24 mouse cellular contexts compared by ENCODE assay signal in genomic region chr6:141614017-141614416, GRCm38 (mm10). TPM values are rescaled to one million over a fixed set of nuclear protein-coding genes. Genes with fewer than 3 reads are reported as not detected.
DNase-seq lines count a peak whose midpoint lies in the region; ATAC-seq and TF ChIP-seq lines count a peak whose summit lies in the region.
"Had no signal": no experiment of that assay in that cellular context is flagged by ENCODE, and none has a peak within 500 bp of the region (broad histone marks: within the 10 kb centered on the region; RNA-seq: fewer than 3 reads in every experiment).

No protein-coding gene starts in this region.

- H3K27ac ChIP-seq in liver, adult 2 months (replicated peaks; ENCODE audit: insufficient read depth, low read depth, low read length) = peak overlapping the region; percentile 54
- H3K27ac ChIP-seq in liver, embryonic 11.5 days (ENCODE audit: low read depth, low read length) = no peak overlapping the region
- peak overlapping the region; percentile 83 for H3K27ac ChIP-seq in liver, postnatal 0 days (ENCODE audit: low read depth)
- H3K27ac ChIP-seq in brown adipose tissue, adult 24 weeks (replicated peaks; ENCODE audit: low read depth, low read length) = peak overlapping the region; percentile 39; the same call in 1 of the 2 replicates
- no peak overlapping the region for H3K27ac ChIP-seq in forebrain, embryonic 10.5 days

- no peak for TF ChIP-seq CTCF in liver, adult 2 months (IDR thresholded peaks at IDR 0.05; ENCODE audit: low read depth, low read length)
- no peak for TF ChIP-seq CTCF in liver, postnatal 0 days (IDR thresholded peaks at IDR 0.05; ENCODE audit: low read depth)

- no peak overlapping the region for H3K4me3 ChIP-seq in liver, adult 2 months (ENCODE audit: insufficient read depth, low read depth, low read length)
- H3K4me3 ChIP-seq in liver, embryonic 11.5 days (ENCODE audit: low read depth, low read length) = no peak overlapping the region
- H3K4me3 ChIP-seq in liver, postnatal 0 days (ENCODE audit: low read depth, low read length) = no peak overlapping the region
- no peak overlapping the region for H3K4me3 ChIP-seq in brown adipose tissue, adult 24 weeks (ENCODE audit: insufficient read depth, low read depth, low read length)
- no peak overlapping the region for H3K4me3 ChIP-seq in forebrain, embryonic 10.5 days

- H3K9ac ChIP-seq in liver, adult 2 months (ENCODE audit: low read depth, low read length) = no peak overlapping the region
- H3K9ac ChIP-seq in liver, embryonic 11.5 days (ENCODE audit: low read depth, low read length) = no peak overlapping the region
- H3K9ac ChIP-seq in liver, postnatal 0 days (replicated peaks) = no peak overlapping the region

- no peaks in the 10 kb centered on the region for H3K36me3 ChIP-seq in liver, adult 2 months (ENCODE audit: control insufficient read depth, insufficient read depth, low read length)
- H3K36me3 ChIP-seq in liver, embryonic 11.5 days (ENCODE audit: control insufficient read depth, insufficient read depth, low read length) = no peaks in the 10 kb centered on the region
- no peaks in the 10 kb centered on the region for H3K36me3 ChIP-seq in liver, postnatal 0 days (replicated peaks; ENCODE audit: insufficient read depth, low read length)
- H3K36me3 ChIP-seq in forebrain, embryonic 10.5 days (replicated peaks) = no peaks in the 10 kb centered on the region
- H3K36me3 ChIP-seq: G1E had no signal

- no peak for ATAC-seq in liver, embryonic 11.5 days (replicated peaks; ENCODE audit: low FRiP score)
- 0 out of 2 replicates have a peak, but pooled peaks have one; percentile 16 for ATAC-seq in liver, postnatal 0 days
- ATAC-seq: activated CD4-positive, CD25-positive, alpha-beta regulatory T cell, adult 4 months; CD4-positive, CD25-positive, alpha-beta regulatory T cell, adult 4 months; Patski had no signal

- H3K27me3 ChIP-seq in liver, adult 2 months (ENCODE audit: control insufficient read depth, insufficient read depth, low read length) = no peaks in the 10 kb centered on the region
- no peaks in the 10 kb centered on the region for H3K27me3 ChIP-seq in liver, embryonic 11.5 days (replicated peaks; ENCODE audit: control insufficient read depth, insufficient read depth, low read length)
- no peaks in the 10 kb centered on the region for H3K27me3 ChIP-seq in liver, postnatal 0 days (ENCODE audit: insufficient read depth, low read length)
- H3K27me3 ChIP-seq in forebrain, embryonic 10.5 days (ENCODE audit: poor library complexity, severe bottlenecking) = no peaks in the 10 kb centered on the region
- H3K27me3 ChIP-seq: CH12.LX, Patski had no signal

- TF ChIP-seq EP300 in liver, postnatal 0 days (IDR thresholded peaks at IDR 0.05; ENCODE audit: low read depth) = peak; percentile 59

- H3K9me3 ChIP-seq in liver, embryonic 11.5 days (ENCODE audit: control insufficient read depth, low read length) = no peaks in the 10 kb centered on the region
- no peaks in the 10 kb centered on the region for H3K9me3 ChIP-seq in liver, postnatal 0 days (ENCODE audit: low read length)
- no peaks in the 10 kb centered on the region for H3K9me3 ChIP-seq in forebrain, embryonic 10.5 days

- DNase-seq in liver, adult 2 months (ENCODE audit: extremely low read depth, low read depth, low spot score) = peak; percentile 97
- no peak for DNase-seq in liver, embryonic 11.5 days (ENCODE audit: low spot score)
- DNase-seq in liver, postnatal 0 days = no peak
- DNase-seq in liver = no peak
- no peak for DNase-seq in forebrain, embryonic 10.5 days (ENCODE audit: extremely low spot score, low spot score)
- DNase-seq: adrenal gland, adult 2 months; adrenal gland, adult 8-10 months; adrenal gland, postnatal 10 days; adrenal gland, postnatal 14 days; adrenal gland, postnatal 25 days; adrenal gland, postnatal 36 days; B cell, adult 2 months; cerebellum, adult 11 months; cerebellum, adult 11-12 months; cerebellum, adult 18-20 months; cerebellum, adult 2 months had no signal

- H3K79me2 ChIP-seq in liver, adult 2 months (ENCODE audit: control insufficient read depth, insufficient read depth, low read length) = peaks cover 3% of the 10 kb centered on the region; the same call in 1 of the 2 replicates

- H3K4me2 ChIP-seq in liver, embryonic 11.5 days = no peak overlapping the region
- H3K4me2 ChIP-seq in liver, postnatal 0 days (ENCODE audit: low read depth, low read length) = no peak overlapping the region

- peaks cover 30% of the 10 kb centered on the region; the same call in 1 of the 2 replicates for H3K4me1 ChIP-seq in liver, adult 2 months (ENCODE audit: control insufficient read depth, insufficient read depth, low read length)
- no peaks in the 10 kb centered on the region for H3K4me1 ChIP-seq in liver, embryonic 11.5 days (replicated peaks; ENCODE audit: control insufficient read depth, insufficient read depth, low read length)
- H3K4me1 ChIP-seq in liver, postnatal 0 days (ENCODE audit: insufficient read depth) = no peaks in the 10 kb centered on the region
- no peaks in the 10 kb centered on the region; the same call in 1 of the 2 replicates for H3K4me1 ChIP-seq in brown adipose tissue, adult 24 weeks (ENCODE audit: control insufficient read depth, insufficient read depth, insufficient read length, low read length)
- no peaks in the 10 kb centered on the region for H3K4me1 ChIP-seq in forebrain, embryonic 10.5 days

- no peak for TF ChIP-seq POLR2A in liver, adult 2 months (IDR thresholded peaks at IDR 0.05; ENCODE audit: extremely low read depth, insufficient read depth, low read length)

RNA-seq across cellular contexts. Expression of gene Slco1b2, which starts 15.3 kb away (rescaled TPM):
- total RNA-seq in liver, adult 2 months (2014; rRNA removed) = 948 and 1,654 TPM in 2 replicates
- polyA plus RNA-seq in liver, adult 2 months (2012; rRNA removed) = 164 and 169 TPM in 2 replicates
- polyA plus RNA-seq in liver, embryonic 11.5 days (2014; fragmentation: Nextera tagmentation; extraction: Ambion mirVana) = not detected in 2 replicates
- 225 and 244 TPM in 2 replicates for polyA plus RNA-seq in liver, postnatal 0 days (2015; fragmentation: Nextera tagmentation; extraction: Ambion mirVana)
- not detected in 2 replicates for polyA plus RNA-seq in brown adipose tissue, adult 24 weeks (2012; ENCODE audit: insufficient read depth, insufficient read length, missing spikeins)
- not detected in 2 replicates for polyA plus RNA-seq in forebrain, embryonic 10.5 days (2016; fragmentation: Nextera tagmentation; extraction: Ambion mirVana)
- total RNA-seq: adrenal gland, postnatal 25 days; MEL had no signal
- polyA plus RNA-seq: activated CD4-positive, CD25-positive, alpha-beta regulatory T cell, adult 4 months; adrenal gland, adult 2 months; C2C12; CD4-positive, CD25-positive, alpha-beta regulatory T cell, adult 4 months; G1E; Patski had no signal

Comparison
In these comparisons a context has a peak if more than half of its experiments do, and no peak if none do; other contexts are left out.
1. H3K27ac ChIP-seq: peak in liver, adult 2 months (single experiment), liver, postnatal 0 days (single experiment) and brown adipose tissue, adult 24 weeks (single experiment); none in liver, embryonic 11.5 days (single experiment) and forebrain, embryonic 10.5 days (single experiment).
2. RNA of gene Slco1b2, which starts 15.3 kb away (polyA plus RNA-seq): 225 to 244 TPM in liver, postnatal 0 days and 164 to 169 TPM in liver, adult 2 months; not detected in brown adipose tissue, adult 24 weeks, not detected in liver, embryonic 11.5 days and not detected in forebrain, embryonic 10.5 days; every median in the first group is over 100 times any median in the second.